Mouse (Mus musculus): Measurements from ENCODE around the gene Phc2.

DNA sequence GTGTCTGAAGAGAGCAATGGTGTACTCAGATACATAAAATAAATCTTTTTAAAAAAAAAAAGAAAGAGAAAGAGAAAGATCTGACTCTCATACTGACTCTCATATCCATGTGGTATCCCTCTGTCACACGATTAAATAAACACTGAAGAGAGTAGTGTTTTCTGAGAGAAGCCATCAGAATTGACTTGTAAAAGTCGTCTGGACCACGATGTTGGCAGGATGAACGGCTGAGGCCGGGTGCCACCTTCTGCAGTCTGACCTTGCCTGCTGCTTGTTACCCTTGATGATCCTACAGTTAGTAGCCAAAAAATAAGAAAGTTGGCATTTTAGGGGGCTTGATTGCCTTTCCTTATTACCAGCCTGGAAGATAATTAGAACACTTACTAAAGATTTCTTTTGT lies 78.3 kb downstream of the Phc2 start:
- TF ChIP-seq CTCF (IDR thresholded peaks at IDR 0.05) (no peak), EP300 (IDR thresholded peaks at IDR 0.05) (no peak)
